Mouse (Mus musculus) adrenal gland, postnatal 25 days (tissue): ENCODE measurements around the gene Cfl2. TPM values are rescaled to one million over a fixed set of nuclear protein-coding genes. Genes with fewer than 3 reads are reported as not detected.
A peak's percentile ranks its signal among the peaks of the same experiment; 100 is the strongest.

ENCODE experiments used
- DNase-seq: peaks from one replicate; pipeline ENCODE4 v3.0.0; 2021; ENCODE audit warnings: mixed read lengths
- total RNA-seq: library from RNA; stranded (reverse); gene quantifications from 2 replicates; pipeline ENCODE4 v1.2.3, GENCODE M21; 2021

Cfl2 gene
- total RNA-seq, 1 experiment from 2014 or later: 143 TPM

GRCm38 (mm10) chr12:54830574-54830973 is 32.1 kb downstream of the Cfl2 start:
- peak; percentile 82 for DNase-seq

DNA sequence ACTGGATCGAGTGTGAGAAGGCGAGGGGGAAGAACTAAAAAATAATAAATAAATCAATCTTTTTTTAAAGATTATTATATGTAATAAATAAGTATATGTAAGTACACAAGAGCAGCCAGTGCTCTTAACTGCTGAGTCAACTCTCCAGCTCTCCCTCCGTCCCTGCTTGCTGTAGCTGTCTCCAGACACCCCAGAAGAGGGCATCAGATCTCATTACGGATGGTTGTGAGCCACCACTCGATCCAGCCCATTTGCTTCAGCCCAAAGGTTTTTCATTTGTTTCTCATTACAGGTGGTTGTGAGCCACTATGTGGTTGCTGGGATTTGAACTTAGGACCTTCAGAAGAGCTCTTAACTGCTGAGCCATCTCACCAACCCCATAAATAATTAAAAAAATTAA is 32.8 kb downstream of the Cfl2 start:
- no peak for DNase-seq

- no peak for DNase-seq
These were observed 34.6 kb downstream of the Cfl2 start for GRCm38 (mm10) chr12:54828043-54828442.

DNA sequence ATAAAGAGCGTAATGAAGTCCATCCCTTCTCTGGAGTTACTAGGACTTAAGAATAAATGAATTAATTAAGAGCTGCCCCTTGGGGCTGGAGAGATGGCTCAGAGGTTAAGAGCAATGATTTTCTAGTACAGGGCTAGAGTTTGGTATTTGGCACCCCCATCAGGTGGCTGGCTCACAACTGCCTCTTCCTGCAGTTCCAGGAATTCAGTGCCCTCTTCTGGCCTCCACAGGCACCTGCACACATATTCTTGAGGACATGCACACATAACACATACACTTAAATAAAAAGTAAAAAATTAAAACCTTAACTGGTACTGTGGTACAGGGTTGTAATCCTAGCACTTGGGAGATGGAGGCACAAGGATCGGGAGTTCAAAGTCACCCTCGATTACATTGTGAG is 37.5 kb downstream of the Cfl2 start:
- DNase-seq: no peak

GRCm38 (mm10) chr12:54822836-54823426 is 39.7 kb downstream of the Cfl2 start:
- no peak for DNase-seq

DNA sequence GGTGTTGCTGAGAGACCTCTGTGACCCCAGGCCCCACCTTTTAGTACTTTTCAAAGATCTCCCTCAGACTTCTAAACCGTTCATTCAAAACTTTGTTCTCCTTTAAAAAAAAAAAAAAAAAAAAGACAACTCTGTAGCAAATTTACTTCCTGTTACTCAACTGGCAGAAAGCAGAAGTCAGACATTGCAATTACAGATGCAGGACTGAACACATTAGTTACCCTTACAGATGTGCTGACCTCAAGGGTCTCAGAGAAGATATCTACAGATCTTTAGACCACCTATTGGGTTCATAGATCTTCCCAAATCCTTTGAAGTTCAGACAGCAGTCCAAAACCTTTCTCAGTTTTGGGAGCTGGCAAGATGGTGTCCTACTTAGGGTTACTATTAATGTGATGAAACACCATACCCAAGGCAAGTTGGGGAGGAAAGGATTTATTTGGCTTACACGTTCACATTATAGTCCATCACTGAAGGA is 42.0 kb downstream of the Cfl2 start:
- no peak for DNase-seq

DNA sequence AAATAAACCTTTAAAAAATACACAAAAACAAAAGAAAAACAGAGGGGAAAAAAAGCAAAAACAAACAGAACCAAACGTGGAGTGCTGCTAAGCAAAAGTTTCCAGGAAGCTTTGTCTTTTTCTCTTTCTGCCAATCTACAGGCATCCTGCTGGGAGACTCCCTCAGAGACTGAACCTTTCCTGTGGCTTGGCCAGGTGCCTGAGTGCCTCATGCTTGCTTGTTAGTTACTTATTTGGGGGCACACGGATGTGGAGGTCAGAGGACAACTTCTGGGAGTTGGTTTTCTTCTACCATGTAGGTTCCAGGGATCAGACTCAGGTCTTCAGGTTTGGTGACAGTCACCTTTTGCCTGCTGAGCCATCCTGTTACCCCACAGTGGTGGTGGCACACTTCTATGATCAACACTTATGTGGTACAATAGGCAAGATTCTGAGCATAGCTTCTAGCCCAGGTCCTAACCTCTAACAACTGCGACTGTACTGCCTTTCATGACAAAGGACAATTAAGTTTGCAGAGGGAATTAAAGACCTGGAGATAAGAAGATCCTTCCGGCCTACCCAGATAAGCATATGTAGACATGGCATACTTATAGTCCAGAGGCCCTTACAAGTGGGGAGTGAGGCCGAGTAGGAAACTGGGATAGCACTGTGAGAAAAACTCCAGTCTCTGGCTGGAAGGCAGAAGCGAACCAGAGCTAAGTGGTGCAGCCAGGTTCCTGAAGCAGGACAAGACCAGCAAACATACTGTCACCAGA is 43.3 kb downstream of the Cfl2 start:
- no peak for DNase-seq

- DNase-seq: no peak
These were observed 52.5 kb downstream of the Cfl2 start for GRCm38 (mm10) chr12:54810142-54810541.

Other genes starting within 250 kb of the Cfl2 start
- 94.3 and 115 TPM in 2 replicates for gene Sptssa, start 206.3 kb downstream of the Cfl2 start, total RNA-seq
- gene Eapp, start 167.0 kb downstream of the Cfl2 start, total RNA-seq: 41.3 and 41.6 TPM in 2 replicates
- gene Snx6, start 67.2 kb downstream of the Cfl2 start, total RNA-seq: 59.8 and 71.6 TPM in 2 replicates
- gene Gm20403, start 123.7 kb upstream of the Cfl2 start, total RNA-seq: not detected in 2 replicates
- gene Baz1a, start 151.5 kb upstream of the Cfl2 start, total RNA-seq: 23.6 and 28.0 TPM in 2 replicates
- 11.5 and 15.7 TPM in 2 replicates for gene 2700097O09Rik, start 217.2 kb upstream of the Cfl2 start, total RNA-seq
- gene Srp54a, start 217.4 kb upstream of the Cfl2 start, total RNA-seq: 131 and 173 TPM in 2 replicates